Mouse (Mus musculus) spleen, adult 2 months (tissue): ENCODE measurements around the gene Abhd14a.

Experiments used
- CTCF ChIP-seq: fragments of 200-500 bp; IDR thresholded peaks from 2 replicates; pipeline ENCODE4 v1.5.1; 2011; ENCODE audit warnings: mild to moderate bottlenecking, inconsistent platforms; ENCODE audit not compliant: insufficient read depth, insufficient read length, insufficient replicate concordance; ENCODE audit errors: extremely low read depth
- POLR2A ChIP-seq: fragments of 200-500 bp; IDR thresholded peaks from 2 replicates; pipeline ENCODE4 v1.6.1; 2011; ENCODE audit warnings: low read depth, low read length, inconsistent platforms

- TF ChIP-seq CTCF: no peak
- no peak for TF ChIP-seq POLR2A
Measured at GRCm38 (mm10) chr9:106461641-106462429, 14.4 kb upstream of the Abhd14a start.
